Mouse (Mus musculus): ENCODE results near the gene Cacna1h. TPM values are rescaled to one million over a fixed set of nuclear protein-coding genes. Genes with fewer than 3 reads are reported as not detected.

The Cacna1h gene
- polyA plus RNA-seq, 1 experiment from 2014 or later, result 15.7 TPM

DNA sequence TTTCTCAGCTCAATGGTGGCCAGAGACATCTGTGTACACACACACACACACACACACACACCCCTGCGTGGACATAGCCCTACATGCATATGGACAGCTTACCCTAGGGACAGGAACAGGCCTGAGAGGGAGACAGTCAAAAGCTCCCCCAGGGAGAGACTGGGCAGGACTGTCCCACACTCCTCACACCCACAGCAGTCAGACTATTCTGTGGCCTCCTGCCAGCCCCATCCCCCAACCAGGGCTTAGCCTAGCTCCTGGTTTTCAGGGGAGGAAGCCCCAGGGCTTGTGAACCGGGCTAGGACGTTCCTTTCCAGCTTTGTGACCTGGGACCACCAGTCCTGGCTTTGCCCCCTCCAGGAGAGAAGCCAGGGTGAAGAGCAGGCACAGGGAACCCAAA lies 17.4 kb downstream of the Cacna1h start:
- Histone ChIP-seq H3K36me3 (replicated peaks) (no peaks in the 10 kb centered on the region), H3K4me2 (no peak overlapping the region), H3K9ac (no peak overlapping the region), H3K27ac (peak overlapping the region; percentile 30; the same call in 1 of the 2 replicates), H3K9me3 (no peaks in the 10 kb centered on the region), H3K4me1 (peaks cover 66% of the 10 kb centered on the region), H3K4me3 (no peak overlapping the region), H3K27me3 (replicated peaks) (no peaks in the 10 kb centered on the region)
- no peak for ATAC-seq (replicated peaks)
- 11% methylated on average over 3 of the region's 3 CpGs for WGBS

DNA sequence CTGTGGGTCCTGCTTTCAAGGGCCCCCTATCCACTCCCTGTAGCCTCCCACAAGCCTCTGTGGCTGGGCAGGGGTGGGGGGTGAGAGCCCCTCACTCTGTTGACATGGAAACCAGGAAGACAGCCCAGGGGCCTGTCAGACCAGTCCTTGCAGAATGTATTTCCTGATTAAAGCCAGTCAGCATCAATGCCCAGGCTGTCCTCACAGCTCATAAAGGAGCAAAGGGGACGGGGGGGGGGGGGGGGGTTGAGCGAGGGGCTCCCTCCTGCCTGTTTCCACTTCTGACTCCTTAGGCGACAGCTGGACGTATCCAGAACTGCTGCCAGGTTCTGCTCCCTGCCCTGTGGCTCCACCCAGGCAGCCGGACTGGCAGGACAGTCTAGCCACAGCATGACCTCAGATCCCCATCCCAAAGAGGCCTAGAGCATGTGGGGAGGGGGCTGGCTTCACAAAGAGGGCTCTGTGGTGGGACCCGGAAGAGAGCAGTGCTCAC lies 18.1 kb downstream of the Cacna1h start:
- 2% methylated on average over 6 of the region's 6 CpGs for WGBS
- Histone ChIP-seq H3K4me3 (no peak overlapping the region), H3K9ac (no peak overlapping the region), H3K9me3 (no peaks in the 10 kb centered on the region), H3K36me3 (replicated peaks) (no peaks in the 10 kb centered on the region), H3K4me2 (no peak overlapping the region), H3K27me3 (replicated peaks) (no peaks in the 10 kb centered on the region), H3K4me1 (peaks cover 70% of the 10 kb centered on the region), H3K27ac (peak overlapping the region; percentile 63)
- peak; percentile 24 for ATAC-seq (replicated peaks)

DNA sequence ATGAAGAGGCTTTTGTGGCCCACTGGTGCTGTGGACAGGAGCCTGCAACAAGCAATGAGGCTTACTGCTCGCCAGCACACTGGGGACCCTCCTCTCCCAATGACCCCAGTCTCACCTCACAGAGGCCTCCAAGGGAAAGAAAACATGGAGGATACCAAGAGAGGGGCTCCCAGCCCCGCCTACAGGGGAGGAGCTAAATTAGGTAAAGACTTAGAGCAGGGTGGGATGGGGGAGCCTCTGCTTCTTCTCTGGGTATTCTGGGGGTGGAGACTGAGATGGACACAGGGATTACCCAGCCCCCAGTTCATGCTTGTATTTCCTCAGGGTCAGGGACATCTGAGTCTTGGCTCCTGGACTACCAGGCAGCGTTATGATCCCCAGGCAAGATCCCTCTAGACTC lies 18.7 kb downstream of the Cacna1h start:
- H3K4me2 ChIP-seq, result no peak overlapping the region
- H3K27ac ChIP-seq, result peak overlapping the region; percentile 63; the same call in 1 of the 2 replicates
- H3K27me3 ChIP-seq (replicated peaks), result no peaks in the 10 kb centered on the region
- no peaks in the 10 kb centered on the region for H3K9me3 ChIP-seq
- ATAC-seq (replicated peaks), result no peak
- no peaks in the 10 kb centered on the region for H3K36me3 ChIP-seq (replicated peaks)
- 39% methylated on average over 3 of the region's 3 CpGs for whole genome bisulfite sequencing
- no peak overlapping the region for H3K4me3 ChIP-seq
- peaks cover 70% of the 10 kb centered on the region for H3K4me1 ChIP-seq
- no peak overlapping the region for H3K9ac ChIP-seq

DNA sequence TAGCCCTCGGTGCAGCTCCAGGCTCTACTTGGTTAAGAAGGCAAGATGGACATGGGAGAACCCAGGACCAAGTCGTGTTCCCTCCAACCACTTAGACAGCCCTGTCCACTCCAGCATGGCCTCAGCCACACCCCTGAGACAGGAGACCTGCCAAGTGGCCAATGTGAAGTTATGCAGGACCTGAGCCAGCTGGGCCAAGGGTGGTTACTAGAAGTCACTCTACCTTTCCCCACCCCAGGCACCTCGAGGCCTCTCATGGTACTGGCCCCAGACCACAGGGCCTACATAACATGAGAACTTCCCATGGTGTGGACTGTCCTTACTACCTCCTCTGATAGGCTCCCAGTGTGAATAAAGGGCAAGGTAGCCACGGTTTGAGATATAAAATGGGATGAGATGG lies 19.4 kb downstream of the Cacna1h start:
- H3K27me3 ChIP-seq (replicated peaks), result no peaks in the 10 kb centered on the region
- no peak overlapping the region for H3K27ac ChIP-seq
- no peaks in the 10 kb centered on the region for H3K36me3 ChIP-seq (replicated peaks)
- 69% methylated on average over 4 of the region's 4 CpGs for WGBS
- H3K9me3 ChIP-seq, result no peaks in the 10 kb centered on the region
- H3K4me3 ChIP-seq, result no peak overlapping the region
- no peak overlapping the region for H3K9ac ChIP-seq
- peaks cover 70% of the 10 kb centered on the region for H3K4me1 ChIP-seq
- ATAC-seq (replicated peaks), result no peak
- no peak overlapping the region for H3K4me2 ChIP-seq

DNA sequence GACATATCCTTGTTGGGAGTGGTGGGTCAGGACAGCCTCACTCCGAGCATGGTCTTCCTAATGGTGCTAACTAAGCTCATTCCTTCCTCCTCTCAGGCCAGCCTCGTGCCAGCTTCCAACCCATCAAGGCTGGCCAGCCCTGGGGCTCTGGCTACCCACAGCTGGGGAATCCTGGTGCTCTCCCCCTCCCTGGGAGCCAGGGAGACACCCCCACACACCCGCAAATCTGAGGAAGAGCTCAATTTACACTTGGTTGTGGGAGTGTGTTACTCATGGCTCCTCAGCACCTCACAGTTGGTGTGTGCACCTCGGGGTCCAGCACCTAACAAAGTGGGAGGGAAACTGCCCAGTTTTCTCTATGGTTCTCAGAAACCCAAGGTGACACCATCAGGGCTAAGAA lies 22.3 kb downstream of the Cacna1h start:
- Histone ChIP-seq H3K27me3 (replicated peaks) (no peaks in the 10 kb centered on the region), H3K4me3 (no peak overlapping the region), H3K4me1 (peaks cover 70% of the 10 kb centered on the region), H3K27ac (peak overlapping the region; percentile 54), H3K9me3 (no peaks in the 10 kb centered on the region), H3K9ac (no peak overlapping the region), H3K4me2 (no peak overlapping the region), H3K36me3 (replicated peaks) (no peaks in the 10 kb centered on the region)
- WGBS, result 67% methylated on average over 4 of the region's 4 CpGs
- ATAC-seq (replicated peaks), result no peak

DNA sequence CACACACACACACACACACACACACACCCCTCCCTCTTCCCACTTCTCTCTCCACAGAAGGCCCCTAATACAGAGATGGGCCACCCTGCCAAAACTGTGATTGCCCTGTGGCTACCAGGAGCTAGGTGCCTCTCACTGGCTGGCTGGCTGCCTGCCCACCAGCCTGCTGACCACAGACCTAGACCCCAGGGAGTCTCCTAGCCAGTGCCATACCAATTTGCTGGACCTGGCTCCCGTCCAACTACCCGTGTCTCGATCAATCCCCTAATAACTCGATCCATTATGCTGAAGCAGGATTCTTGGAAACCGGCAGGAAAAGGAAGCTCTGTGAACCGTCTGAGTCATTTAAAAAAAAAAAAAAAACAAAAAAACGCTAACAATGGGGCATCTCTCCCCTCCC lies 22.8 kb downstream of the Cacna1h start:
- H3K36me3 ChIP-seq (replicated peaks), result no peaks in the 10 kb centered on the region
- H3K27ac ChIP-seq, result peak overlapping the region; percentile 54; the same call in 1 of the 2 replicates
- peaks cover 70% of the 10 kb centered on the region for H3K4me1 ChIP-seq
- no peak for ATAC-seq (replicated peaks)
- no peak overlapping the region for H3K4me3 ChIP-seq
- WGBS, result 29% methylated on average over 7 of the region's 7 CpGs
- H3K4me2 ChIP-seq, result no peak overlapping the region
- no peaks in the 10 kb centered on the region for H3K9me3 ChIP-seq
- H3K9ac ChIP-seq, result no peak overlapping the region
- H3K27me3 ChIP-seq (replicated peaks), result no peaks in the 10 kb centered on the region

DNA sequence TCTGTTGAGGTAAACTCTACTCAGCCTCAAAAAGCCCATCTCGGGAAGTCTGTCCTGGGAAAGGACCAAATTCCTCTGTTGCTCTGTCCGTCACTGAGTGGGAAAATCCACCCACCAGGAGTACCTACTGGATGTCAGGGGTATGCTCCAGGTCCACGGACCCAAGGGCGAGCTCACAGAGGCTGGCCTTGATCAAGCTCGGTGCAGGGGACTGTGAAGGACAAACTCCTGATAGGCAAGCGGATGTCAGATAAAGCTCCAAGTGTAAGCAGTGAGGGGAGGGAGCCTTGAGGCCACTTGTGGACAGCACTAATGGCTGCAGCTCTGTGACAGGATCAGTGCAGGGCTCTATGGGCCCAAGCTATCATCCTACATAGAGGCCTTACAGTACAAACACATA lies 23.4 kb downstream of the Cacna1h start:
- Histone ChIP-seq H3K4me1 (peaks cover 70% of the 10 kb centered on the region), H3K27me3 (replicated peaks) (no peaks in the 10 kb centered on the region), H3K4me3 (no peak overlapping the region), H3K9ac (no peak overlapping the region), H3K4me2 (no peak overlapping the region), H3K27ac (peak overlapping the region; percentile 50; the same call in 1 of the 2 replicates), H3K36me3 (replicated peaks) (no peaks in the 10 kb centered on the region), H3K9me3 (no peaks in the 10 kb centered on the region)
- no peak for ATAC-seq (replicated peaks)
- 80% methylated on average over 6 of the region's 6 CpGs for WGBS

DNA sequence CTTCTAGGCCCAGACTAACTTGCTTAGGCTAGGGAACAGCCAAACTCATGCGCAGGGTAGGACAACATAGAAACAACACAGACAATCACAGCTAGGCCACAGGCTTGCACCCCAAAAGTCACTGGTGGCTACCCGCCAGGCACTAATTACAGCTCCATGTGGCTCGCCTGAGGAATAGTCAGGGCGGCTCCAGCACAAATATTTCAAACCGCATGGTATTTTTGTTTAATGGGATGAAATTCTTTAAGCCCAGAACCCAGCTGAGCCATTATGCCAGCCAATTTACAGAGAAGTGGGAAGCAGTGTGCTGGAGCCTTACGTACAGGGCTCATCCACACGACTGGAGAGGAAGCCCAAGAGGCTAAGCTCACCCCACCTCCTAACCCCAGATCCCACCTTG lies 24.0 kb downstream of the Cacna1h start:
- Histone ChIP-seq H3K4me3 (no peak overlapping the region), H3K4me2 (no peak overlapping the region), H3K9ac (0 out of 2 replicates have a peak overlapping the region, but pooled peaks have one; percentile 22), H3K27ac (peak overlapping the region; percentile 50), H3K36me3 (replicated peaks) (no peaks in the 10 kb centered on the region), H3K4me1 (peaks cover 70% of the 10 kb centered on the region), H3K27me3 (replicated peaks) (no peaks in the 10 kb centered on the region), H3K9me3 (no peaks in the 10 kb centered on the region)
- 42% methylated on average over 7 of the region's 7 CpGs for WGBS
- ATAC-seq (replicated peaks), result no peak

DNA sequence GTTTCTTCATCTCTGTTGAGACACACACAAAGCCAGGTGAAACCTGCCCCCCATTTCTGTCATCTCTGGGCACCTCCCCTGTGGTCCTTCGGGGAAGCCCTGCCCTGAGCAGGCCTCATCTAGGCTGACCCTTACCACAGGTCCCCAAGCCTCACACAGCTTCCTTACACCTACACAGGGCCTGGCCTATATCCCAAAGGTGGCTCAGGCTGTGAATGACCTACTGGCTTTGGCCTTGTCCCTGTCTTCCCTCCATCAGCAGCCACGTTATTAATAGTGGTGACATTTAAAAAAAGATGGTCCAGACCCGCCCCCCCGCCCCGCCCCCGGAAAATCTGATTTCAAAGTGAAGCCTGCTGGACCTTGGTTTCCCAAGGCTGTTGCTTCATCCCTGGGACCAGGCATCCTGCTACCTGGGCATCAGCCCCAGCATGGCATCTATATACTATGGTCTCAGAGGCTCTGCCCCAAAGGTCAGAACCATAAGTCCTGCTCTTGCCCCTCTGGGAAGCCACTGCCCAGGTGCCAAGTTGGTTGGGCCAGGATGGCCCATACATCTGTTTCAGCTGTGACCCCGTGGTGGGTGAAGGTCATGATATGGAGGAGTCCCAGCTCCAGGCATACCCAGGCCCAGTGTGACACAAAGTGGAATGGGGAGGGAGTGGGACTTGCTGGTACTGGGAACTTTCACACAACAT lies 25.1 kb downstream of the Cacna1h start:
- H3K4me3 ChIP-seq, result no peak overlapping the region
- whole genome bisulfite sequencing, result 82% methylated on average over 7 of the region's 7 CpGs
- H3K27me3 ChIP-seq (replicated peaks), result peaks cover 3% of the 10 kb centered on the region; the same call in 1 of the 2 replicates

DNA sequence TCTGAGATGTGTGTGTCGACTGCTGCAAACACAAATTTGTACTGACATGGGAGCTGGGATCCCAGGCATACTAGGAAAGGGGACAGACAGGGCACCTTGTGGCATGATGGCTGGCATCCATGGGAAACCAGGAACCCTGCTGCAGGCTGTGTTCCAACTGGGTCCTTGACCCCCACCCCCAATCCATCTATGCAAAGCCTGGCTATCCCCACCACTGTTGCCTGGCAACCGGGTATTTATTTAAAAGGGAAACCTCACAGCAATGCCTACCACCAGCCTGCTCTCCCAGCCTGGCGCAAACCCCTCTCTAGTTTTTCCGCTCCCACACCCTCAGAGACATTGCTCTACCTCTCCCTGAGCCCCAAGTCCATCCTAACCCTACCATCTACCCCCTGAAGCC lies 26.2 kb downstream of the Cacna1h start:
- Histone ChIP-seq H3K4me3 (no peak overlapping the region), H3K4me1 (peaks cover 79% of the 10 kb centered on the region), H3K27me3 (replicated peaks) (peaks cover 12% of the 10 kb centered on the region; the same call in 1 of the 2 replicates), H3K27ac (peak overlapping the region; percentile 43), H3K9me3 (no peaks in the 10 kb centered on the region), H3K4me2 (no peak overlapping the region), H3K36me3 (replicated peaks) (no peaks in the 10 kb centered on the region), H3K9ac (peak overlapping the region; percentile 19; the same call in 1 of the 2 replicates)
- 52% methylated on average over 4 of the region's 4 CpGs for WGBS
- ATAC-seq (replicated peaks), result no peak

More for the DNA sequence above, 25.1 kb downstream of the Cacna1h start:
- Histone ChIP-seq H3K9me3 (no peaks in the 10 kb centered on the region), H3K4me2 (no peak overlapping the region), H3K27ac (no peak overlapping the region), H3K9ac (no peak overlapping the region), H3K4me1 (peaks cover 76% of the 10 kb centered on the region), H3K36me3 (replicated peaks) (no peaks in the 10 kb centered on the region)
- no peak for ATAC-seq (replicated peaks)

DNA sequence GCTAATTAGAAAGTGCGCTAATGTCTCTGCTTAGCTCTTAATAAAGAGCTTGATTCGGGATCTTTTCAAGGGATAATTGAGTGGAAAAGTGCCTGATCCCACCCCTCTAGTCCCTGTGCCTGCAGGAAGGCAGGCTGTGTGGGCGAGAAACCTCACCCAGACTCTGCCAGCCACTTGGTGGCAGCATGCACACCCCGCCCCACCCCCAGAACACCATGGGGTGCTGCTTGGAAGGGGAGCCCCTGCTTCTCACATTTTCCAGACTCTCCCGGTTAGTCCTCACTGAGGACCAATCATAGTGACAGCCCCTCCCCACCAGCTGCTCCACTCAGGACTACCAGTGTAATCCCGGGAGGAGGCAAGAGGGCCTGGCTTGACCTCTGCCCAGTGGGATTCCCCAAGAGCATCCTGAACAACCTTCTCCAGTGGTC lies 27.6 kb downstream of the Cacna1h start:
- 0 out of 2 replicates have a peak, but pooled peaks have one; percentile 14 for ATAC-seq (replicated peaks)
- H3K27ac ChIP-seq, result peak overlapping the region; percentile 74; the same call in 1 of the 2 replicates
- WGBS, result 9% methylated on average over 6 of the region's 6 CpGs

DNA sequence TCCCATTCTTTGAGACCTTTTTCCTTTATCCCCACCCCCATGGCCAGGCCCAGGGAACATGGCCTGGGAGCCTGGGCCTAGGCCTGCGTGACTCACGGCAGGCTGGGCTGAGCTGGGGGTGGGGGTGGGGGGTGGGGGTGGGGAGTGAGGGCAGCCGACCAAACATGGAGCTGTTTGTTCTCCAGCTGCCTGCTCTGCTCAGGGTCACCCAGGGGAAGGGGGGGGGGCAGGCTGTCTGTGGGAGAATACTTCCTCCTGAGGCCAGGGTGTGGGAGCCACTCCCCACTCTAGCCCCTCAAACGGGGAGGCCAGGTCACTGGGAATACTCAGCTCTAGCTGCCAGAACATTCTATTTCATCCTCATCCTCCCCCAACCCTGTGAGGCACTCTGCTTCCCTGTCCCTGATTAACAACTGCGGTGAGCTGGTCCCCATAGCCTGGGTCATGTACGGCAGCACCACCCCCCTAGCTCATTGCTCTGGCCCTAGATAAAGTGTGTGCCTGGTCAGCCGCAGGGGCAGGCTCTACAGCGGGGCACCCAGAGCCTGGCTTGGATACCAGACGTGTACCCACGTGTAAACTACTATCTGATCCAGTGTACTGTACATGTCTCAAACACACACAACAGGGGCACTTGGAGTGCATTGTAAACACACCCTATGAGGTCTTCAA lies 28.2 kb downstream of the Cacna1h start:
- Histone ChIP-seq H3K4me1 (peaks cover 74% of the 10 kb centered on the region), H3K27ac (peak overlapping the region; percentile 74), H3K27me3 (replicated peaks) (peaks cover 12% of the 10 kb centered on the region; the same call in 1 of the 2 replicates), H3K36me3 (replicated peaks) (no peaks in the 10 kb centered on the region), H3K9me3 (no peaks in the 10 kb centered on the region), H3K4me3 (no peak overlapping the region), H3K9ac (no peak overlapping the region), H3K4me2 (no peak overlapping the region)
- 0 out of 2 replicates have a peak, but pooled peaks have one; percentile 24 for ATAC-seq (replicated peaks)
- 9% methylated on average over 10 of the region's 10 CpGs for WGBS

More for the DNA sequence above, 27.6 kb downstream of the Cacna1h start:
- Histone ChIP-seq H3K36me3 (replicated peaks) (no peaks in the 10 kb centered on the region), H3K4me3 (no peak overlapping the region), H3K9ac (no peak overlapping the region), H3K27me3 (replicated peaks) (peaks cover 12% of the 10 kb centered on the region; the same call in 1 of the 2 replicates), H3K9me3 (no peaks in the 10 kb centered on the region), H3K4me1 (peaks cover 81% of the 10 kb centered on the region), H3K4me2 (no peak overlapping the region)

Data from midbrain, embryonic 15.5 days (tissue).